Mouse (Mus musculus): Measurements from ENCODE around the gene Klk7.

DNA sequence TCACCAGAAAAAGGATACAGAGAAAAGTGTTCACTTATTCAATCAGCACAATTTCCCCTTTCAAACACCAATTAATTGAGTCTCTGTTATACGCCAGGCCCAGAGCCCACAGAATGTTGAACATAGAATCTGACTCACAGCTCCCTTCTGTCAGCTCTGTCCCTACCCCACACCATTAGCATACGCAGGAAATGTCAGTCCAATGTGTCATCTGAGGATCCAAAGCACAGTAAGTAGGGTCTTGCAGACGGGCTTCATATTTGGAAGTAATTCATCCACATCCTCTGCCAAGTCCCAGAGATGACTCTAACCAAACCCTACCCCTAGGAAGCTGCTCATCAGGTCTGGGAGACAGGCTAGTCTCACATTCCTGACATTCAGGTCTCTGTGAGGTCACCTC is 23.0 kb upstream of the Klk7 start:
- no peak for TF ChIP-seq CTCF (IDR thresholded peaks at IDR 0.05; ENCODE audit: low read depth, low read length)
- TF ChIP-seq POLR2A (IDR thresholded peaks at IDR 0.05; ENCODE audit: insufficient read depth, low read length), result no peak

All from ES-Bruce4 (cell line).